Mouse (Mus musculus): ENCODE data around the gene Igsf6. TPM values are rescaled to one million over a fixed set of nuclear protein-coding genes. Genes with fewer than 3 reads are reported as not detected.
A peak's percentile ranks its signal among the peaks of the same experiment; 100 is the strongest.

Gene Igsf6
- polyA plus RNA-seq (2012; rRNA removed) = 0.20 and 0.36 TPM in 2 replicates

- TF ChIP-seq CTCF (IDR thresholded peaks at IDR 0.05; ENCODE audit: borderline replicate concordance, extremely low read depth, insufficient read depth, insufficient read length) = no peak
- TF ChIP-seq POLR2A (IDR thresholded peaks at IDR 0.05; ENCODE audit: borderline replicate concordance, extremely low read depth, insufficient read depth, insufficient read length, poor library complexity, severe bottlenecking) = no peak
- no peak for DNase-seq (ENCODE audit: low read depth)
Measured at GRCm38 (mm10) chr7:121074281-121074680, at the start of gene Igsf6. Gene Igsf6, minus strand, starts transcription at chr7:121074572.

DNA sequence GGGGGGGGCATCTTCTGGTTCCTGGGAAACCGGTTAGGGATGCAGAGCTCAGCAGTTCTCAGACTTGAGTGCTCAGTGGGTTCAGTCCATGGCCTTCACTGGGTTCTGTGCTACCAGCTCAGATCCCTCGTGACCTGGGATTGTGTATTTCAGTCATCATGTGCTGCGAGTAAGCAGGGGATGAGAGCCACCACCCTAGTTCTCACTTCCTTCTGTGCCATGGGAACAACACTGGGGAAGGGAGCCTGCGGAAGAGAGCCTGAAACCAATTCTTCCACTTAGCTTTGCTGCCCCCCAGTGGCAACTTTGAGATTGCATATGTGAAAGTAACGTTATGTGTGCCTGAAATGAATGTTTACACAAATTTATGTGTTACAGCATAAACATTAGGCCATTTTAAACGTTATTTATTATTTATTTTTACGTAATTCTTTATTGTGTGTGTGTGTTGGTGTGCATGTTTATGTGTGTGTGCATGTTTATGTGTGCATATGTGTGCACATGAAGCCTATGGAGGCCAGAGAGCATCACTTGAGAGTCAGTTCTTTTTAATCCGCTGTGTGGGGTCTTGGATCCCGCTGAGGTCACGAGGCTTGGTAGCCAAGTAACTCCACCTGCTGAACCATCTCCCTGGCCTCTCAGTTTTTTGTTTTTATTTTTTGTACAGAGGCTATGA, 45.9 kb upstream of the Igsf6 start:
- DNase-seq (ENCODE audit: low read depth) = peak; percentile 88

DNA sequence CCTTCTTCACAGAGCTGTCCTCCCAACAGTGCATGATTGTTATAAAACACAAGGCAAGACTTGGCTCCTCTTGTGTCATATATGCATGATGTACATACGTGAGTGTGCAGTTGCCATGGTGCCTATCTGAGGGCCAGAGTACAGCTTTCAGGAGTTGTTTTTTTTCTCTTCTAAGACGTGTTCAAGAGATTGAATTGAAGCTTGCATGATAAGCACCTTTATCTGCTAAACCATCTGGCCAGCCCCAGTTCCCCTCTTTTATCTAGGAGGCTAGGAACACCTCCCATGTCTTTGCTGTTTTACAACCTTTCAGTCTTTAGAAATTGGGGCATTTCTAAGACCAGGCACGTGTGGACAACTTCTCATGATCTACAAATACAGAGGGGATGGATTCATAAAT, 37.4 kb upstream of the Igsf6 start:
- TF ChIP-seq CTCF (IDR thresholded peaks at IDR 0.05; ENCODE audit: borderline replicate concordance, extremely low read depth, insufficient read depth, insufficient read length) (no peak), POLR2A (IDR thresholded peaks at IDR 0.05; ENCODE audit: borderline replicate concordance, extremely low read depth, insufficient read depth, insufficient read length, poor library complexity, severe bottlenecking) (no peak)

More for the DNA sequence above, 45.9 kb upstream of the Igsf6 start:
- TF ChIP-seq CTCF (IDR thresholded peaks at IDR 0.05; ENCODE audit: borderline replicate concordance, extremely low read depth, insufficient read depth, insufficient read length) (peak; percentile 76; the same call in 1 of the 2 replicates), POLR2A (IDR thresholded peaks at IDR 0.05; ENCODE audit: borderline replicate concordance, extremely low read depth, insufficient read depth, insufficient read length, poor library complexity, severe bottlenecking) (no peak)

GRCm38 (mm10) chr7:121111321-121111720, 36.9 kb upstream of the Igsf6 start:
- DNase-seq (ENCODE audit: low read depth) = peak; percentile 6

More for the DNA sequence above, 37.4 kb upstream of the Igsf6 start:
- DNase-seq (ENCODE audit: low read depth) = no peak

DNA sequence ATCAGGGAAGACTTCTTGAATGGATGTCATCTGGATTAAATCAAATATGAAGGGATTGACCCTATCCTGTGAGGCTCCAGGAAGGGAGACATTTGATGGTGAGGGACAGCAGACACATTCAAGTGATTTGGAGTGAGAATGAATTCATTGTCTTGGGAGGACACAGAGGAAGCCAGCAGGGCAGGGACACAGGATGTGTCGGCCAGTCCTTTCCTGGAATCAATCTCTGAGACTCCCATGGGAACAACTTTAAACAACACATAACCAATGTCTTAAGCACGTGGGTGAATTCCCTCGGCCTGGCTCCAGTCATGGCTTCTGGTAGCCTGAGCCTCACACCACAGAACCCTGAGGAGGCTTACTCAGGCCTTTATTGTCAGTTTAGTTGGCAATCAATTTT, 33.5 kb upstream of the Igsf6 start:
- DNase-seq (ENCODE audit: low read depth) = no peak
- TF ChIP-seq CTCF (IDR thresholded peaks at IDR 0.05; ENCODE audit: borderline replicate concordance, extremely low read depth, insufficient read depth, insufficient read length) = no peak
- TF ChIP-seq POLR2A (IDR thresholded peaks at IDR 0.05; ENCODE audit: borderline replicate concordance, extremely low read depth, insufficient read depth, insufficient read length, poor library complexity, severe bottlenecking) = no peak

More at GRCm38 (mm10) chr7:121111321-121111720, 36.9 kb upstream of the Igsf6 start:
- TF ChIP-seq POLR2A (IDR thresholded peaks at IDR 0.05; ENCODE audit: borderline replicate concordance, extremely low read depth, insufficient read depth, insufficient read length, poor library complexity, severe bottlenecking) = no peak
- no peak for TF ChIP-seq CTCF (IDR thresholded peaks at IDR 0.05; ENCODE audit: borderline replicate concordance, extremely low read depth, insufficient read depth, insufficient read length)

DNA sequence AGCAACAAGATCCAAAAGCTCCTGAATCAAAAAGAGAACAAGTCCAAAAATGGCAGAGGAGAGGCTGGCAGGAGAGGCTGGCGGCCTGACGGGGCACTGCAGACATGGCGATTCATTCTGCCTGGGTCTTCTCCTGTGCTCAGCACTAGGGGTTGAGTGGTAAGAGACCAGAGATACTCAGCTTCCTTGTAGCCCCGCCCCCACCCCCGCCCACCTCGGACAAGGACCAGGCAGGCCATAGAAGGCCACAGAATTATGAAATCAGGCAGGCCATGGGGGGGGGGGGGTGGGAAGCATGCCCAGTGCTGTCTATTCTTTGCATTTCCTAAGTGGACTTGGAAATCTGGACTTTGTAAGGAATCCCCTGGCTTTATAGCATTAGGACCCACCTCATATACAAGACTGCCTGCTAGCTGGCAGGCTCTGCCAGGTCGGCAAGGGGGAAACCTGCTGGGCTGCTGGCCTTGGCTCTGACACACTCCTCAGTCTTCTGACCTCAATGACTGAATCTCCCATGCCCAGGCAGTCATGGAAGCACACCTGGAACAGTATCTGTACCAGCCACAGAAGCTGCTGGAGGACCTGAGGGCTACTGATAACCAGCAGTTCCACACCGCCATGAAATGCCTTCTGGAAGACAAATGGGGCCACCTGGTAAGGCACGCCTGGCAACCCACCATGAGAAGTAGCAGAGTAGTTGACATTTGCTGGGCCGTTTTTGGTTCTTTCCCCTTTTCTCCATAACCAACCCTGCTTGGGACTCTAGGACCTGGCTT, 24.4 kb upstream of the Igsf6 start:
- TF ChIP-seq POLR2A (IDR thresholded peaks at IDR 0.05; ENCODE audit: borderline replicate concordance, extremely low read depth, insufficient read depth, insufficient read length, poor library complexity, severe bottlenecking) (no peak), CTCF (IDR thresholded peaks at IDR 0.05; ENCODE audit: borderline replicate concordance, extremely low read depth, insufficient read depth, insufficient read length) (no peak)
- no peak for DNase-seq (ENCODE audit: low read depth)

DNA sequence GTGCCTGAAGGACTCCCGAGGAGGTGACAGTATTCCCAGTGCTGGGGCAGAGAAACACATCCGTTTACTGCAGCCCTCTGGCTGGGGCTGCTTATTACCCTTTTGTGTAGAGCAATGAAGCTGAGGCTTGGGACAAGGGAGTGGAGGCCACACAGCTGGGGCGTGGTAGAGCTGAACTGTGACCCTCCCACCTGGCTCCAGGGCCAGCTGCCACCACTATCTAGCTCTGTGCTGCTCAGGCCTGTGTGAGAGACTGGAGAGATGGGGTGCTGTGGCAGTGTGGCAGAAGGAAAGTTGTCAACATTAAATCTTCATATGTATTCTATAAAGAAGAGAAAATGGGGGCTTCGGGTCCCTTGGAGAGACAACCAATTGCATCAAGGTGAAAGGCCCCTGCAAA, 18.7 kb upstream of the Igsf6 start:
- TF ChIP-seq POLR2A (IDR thresholded peaks at IDR 0.05; ENCODE audit: borderline replicate concordance, extremely low read depth, insufficient read depth, insufficient read length, poor library complexity, severe bottlenecking) (no peak), CTCF (IDR thresholded peaks at IDR 0.05; ENCODE audit: borderline replicate concordance, extremely low read depth, insufficient read depth, insufficient read length) (no peak)
- no peak for DNase-seq (ENCODE audit: low read depth)

DNA sequence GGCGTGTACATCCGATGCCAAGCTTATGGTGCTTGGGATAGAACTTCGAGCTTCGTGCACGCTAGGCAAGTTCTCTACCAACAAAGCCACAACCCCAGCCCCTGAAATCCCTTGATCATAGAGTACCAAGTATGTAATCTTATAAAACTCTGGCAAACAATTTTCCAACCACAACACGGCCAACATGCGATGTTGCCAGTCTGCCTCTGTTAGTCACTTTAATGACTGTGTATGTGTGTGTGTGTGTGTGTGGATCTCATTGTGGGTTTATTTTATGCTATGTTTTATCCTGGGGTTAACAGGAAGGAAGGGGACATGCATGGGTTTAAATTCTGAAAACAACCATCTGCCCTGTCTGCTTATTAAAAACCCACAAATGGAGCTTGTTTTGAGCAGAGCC, 16.4 kb upstream of the Igsf6 start:
- TF ChIP-seq CTCF (IDR thresholded peaks at IDR 0.05; ENCODE audit: borderline replicate concordance, extremely low read depth, insufficient read depth, insufficient read length) = no peak
- no peak for TF ChIP-seq POLR2A (IDR thresholded peaks at IDR 0.05; ENCODE audit: borderline replicate concordance, extremely low read depth, insufficient read depth, insufficient read length, poor library complexity, severe bottlenecking)
- DNase-seq (ENCODE audit: low read depth) = no peak

- TF ChIP-seq POLR2A (IDR thresholded peaks at IDR 0.05; ENCODE audit: borderline replicate concordance, extremely low read depth, insufficient read depth, insufficient read length, poor library complexity, severe bottlenecking) (no peak), CTCF (IDR thresholded peaks at IDR 0.05; ENCODE audit: borderline replicate concordance, extremely low read depth, insufficient read depth, insufficient read length) (0 out of 2 replicates have a peak, but pooled peaks have one; percentile 21)
- no peak for DNase-seq (ENCODE audit: low read depth)
Measured at GRCm38 (mm10) chr7:121088745-121089144, 14.4 kb upstream of the Igsf6 start.

GRCm38 (mm10) chr7:121085500-121085899, 11.1 kb upstream of the Igsf6 start:
- TF ChIP-seq POLR2A (IDR thresholded peaks at IDR 0.05; ENCODE audit: borderline replicate concordance, extremely low read depth, insufficient read depth, insufficient read length, poor library complexity, severe bottlenecking) (no peak), CTCF (IDR thresholded peaks at IDR 0.05; ENCODE audit: borderline replicate concordance, extremely low read depth, insufficient read depth, insufficient read length) (no peak)
- peak; percentile 48 for DNase-seq (ENCODE audit: low read depth)

DNA sequence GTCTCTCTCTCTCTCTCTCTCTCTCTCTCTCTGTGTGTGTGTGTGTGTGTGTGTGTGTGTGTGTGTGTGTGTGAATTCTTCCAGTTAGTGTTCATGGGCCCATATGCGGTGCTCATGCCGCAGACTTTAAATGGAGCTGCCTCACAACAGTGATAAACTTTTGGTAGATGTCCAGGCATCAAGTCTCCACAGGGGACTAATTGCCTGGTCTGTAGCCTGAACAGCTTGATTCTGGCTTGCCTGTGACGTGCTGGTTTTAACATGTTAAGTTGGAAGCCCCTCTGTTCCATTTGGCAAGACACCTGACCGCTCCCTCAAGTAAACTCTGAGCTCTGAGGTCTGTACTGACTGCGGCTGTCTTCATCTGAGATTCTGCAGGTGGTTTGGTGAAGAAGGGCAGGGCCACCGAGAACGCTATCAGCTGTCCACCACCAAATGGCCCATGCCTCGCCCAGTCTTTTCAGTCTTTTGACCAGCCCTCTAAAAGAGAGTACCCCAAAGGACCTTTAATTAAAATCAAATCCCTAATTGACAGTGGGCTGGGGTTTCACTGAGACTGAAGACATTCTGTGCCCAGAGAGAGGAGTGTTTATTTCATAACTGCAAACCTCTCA, 10.6 kb upstream of the Igsf6 start:
- TF ChIP-seq POLR2A (IDR thresholded peaks at IDR 0.05; ENCODE audit: borderline replicate concordance, extremely low read depth, insufficient read depth, insufficient read length, poor library complexity, severe bottlenecking) (no peak), CTCF (IDR thresholded peaks at IDR 0.05; ENCODE audit: borderline replicate concordance, extremely low read depth, insufficient read depth, insufficient read length) (no peak)
- DNase-seq (ENCODE audit: low read depth) = peak; percentile 66
